Comparison of ENCODE assay signal across 17 mouse cellular contexts in the genomic region with DNA sequence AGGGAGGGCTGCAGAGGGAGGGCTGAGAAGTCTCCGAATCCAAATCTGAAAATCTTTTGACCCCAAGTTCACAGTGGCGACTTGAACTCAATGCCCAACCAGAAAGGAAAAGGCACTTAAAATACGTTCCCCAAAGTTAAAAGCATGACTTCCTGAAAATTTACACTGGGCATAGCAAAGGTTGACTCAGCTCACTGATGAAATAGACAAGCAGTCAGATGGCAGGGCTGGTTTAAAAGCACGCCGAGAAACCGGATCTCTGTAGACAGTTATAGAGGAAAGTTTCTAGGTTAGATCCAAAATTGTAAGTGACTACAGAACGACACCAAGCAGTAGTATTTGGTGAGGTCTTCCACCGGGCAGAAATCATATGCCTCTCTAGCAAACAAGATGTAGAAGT. TPM values are rescaled to one million over a fixed set of nuclear protein-coding genes. Genes with fewer than 3 reads are reported as not detected.
DNase-seq lines count a peak whose midpoint lies in the region; ATAC-seq and TF ChIP-seq lines count a peak whose summit lies in the region.
"Had no signal": no experiment of that assay in that cellular context is flagged by ENCODE, and none has a peak within 500 bp of the region (broad histone marks: within the 10 kb centered on the region; RNA-seq: fewer than 3 reads in every experiment).

No protein-coding gene starts in this region.

- no peak for DNase-seq in lung, postnatal 36 days
- DNase-seq in ES-E14 (ENCODE audit: low read depth, low spot score), result no peak
- DNase-seq in stomach, postnatal 0 days (ENCODE audit: low spot score), result no peak
- DNase-seq in embryo, embryonic 10.5 days (ENCODE audit: low spot score), result no peak
- no peak for DNase-seq in layer of hippocampus, postnatal 10 days (ENCODE audit: low spot score in 2 of 2)
- DNase-seq: cerebellum, adult 18-20 months; thymus, postnatal 36 days had no signal

- no peak overlapping the region for H3K9ac ChIP-seq in lung, embryonic 15.5 days
- no peak overlapping the region; the same call in 1 of the 2 replicates for H3K9ac ChIP-seq in ES-E14 (ENCODE audit: insufficient read depth, low read depth, low read length, poor library complexity, severe bottlenecking)
- H3K9ac ChIP-seq in embryonic facial prominence, embryonic 15.5 days, result no peak overlapping the region
- no peak overlapping the region for H3K9ac ChIP-seq in stomach, postnatal 0 days (ENCODE audit: low read length)
- H3K9ac ChIP-seq: intestine, embryonic 15.5 days had no signal

- H3K4me1 ChIP-seq in lung, embryonic 15.5 days, result peaks cover 29% of the 10 kb centered on the region
- peaks cover 5 to 22% of the 10 kb centered on the region in 2 experiments; a peak in 2 of 4 replicates for H3K4me1 ChIP-seq in ES-E14 (ENCODE audit: control insufficient read depth in 2 of 2, insufficient read depth in 2 of 2, low read length in 2 of 2, poor library complexity in 1 of 2)
- H3K4me1 ChIP-seq in embryonic facial prominence, embryonic 15.5 days, result peaks cover 17% of the 10 kb centered on the region
- H3K4me1 ChIP-seq in stomach, postnatal 0 days (replicated peaks; ENCODE audit: control insufficient read depth, insufficient read depth), result peaks cover 4% of the 10 kb centered on the region; the same call in 1 of the 2 replicates

- no peaks in the 10 kb centered on the region for H3K9me3 ChIP-seq in lung, embryonic 15.5 days
- no peaks in the 10 kb centered on the region for H3K9me3 ChIP-seq in ES-E14 (ENCODE audit: control insufficient read depth, insufficient read depth, low read depth, low read length)
- no peaks in the 10 kb centered on the region for H3K9me3 ChIP-seq in embryonic facial prominence, embryonic 15.5 days (replicated peaks)
- no peaks in the 10 kb centered on the region for H3K9me3 ChIP-seq in stomach, postnatal 0 days (ENCODE audit: control insufficient read depth, low read length)
- H3K9me3 ChIP-seq: intestine, embryonic 15.5 days had no signal

- H3K27me3 ChIP-seq in lung, embryonic 15.5 days, result no peaks in the 10 kb centered on the region
- H3K27me3 ChIP-seq in embryonic facial prominence, embryonic 15.5 days, result no peaks in the 10 kb centered on the region
- H3K27me3 ChIP-seq in stomach, postnatal 0 days (ENCODE audit: control insufficient read depth, insufficient read depth, low read length), result no peaks in the 10 kb centered on the region
- H3K27me3 ChIP-seq: intestine, embryonic 15.5 days had no signal

- no peak for ATAC-seq in lung, embryonic 15.5 days (ENCODE audit: borderline replicate concordance, extremely low read depth, low FRiP score, low TSS enrichment)
- no peak for ATAC-seq in embryonic facial prominence, embryonic 15.5 days (ENCODE audit: insufficient number of reproducible peaks, low FRiP score, low TSS enrichment, low read depth)
- ATAC-seq in stomach, postnatal 0 days (ENCODE audit: low FRiP score, low TSS enrichment), result no peak
- ATAC-seq: activated CD4-positive, CD25-positive, alpha-beta regulatory T cell, adult 4 months; intestine, embryonic 15.5 days had no signal

- TF ChIP-seq CTCF in stomach, postnatal 0 days (IDR thresholded peaks at IDR 0.05; ENCODE audit: low read depth), result no peak

- no peaks in the 10 kb centered on the region for H3K36me3 ChIP-seq in lung, embryonic 15.5 days
- no peaks in the 10 kb centered on the region for H3K36me3 ChIP-seq in ES-E14 (ENCODE audit: control insufficient read depth, insufficient read depth, low read length, poor library complexity, severe bottlenecking)
- no peaks in the 10 kb centered on the region for H3K36me3 ChIP-seq in embryonic facial prominence, embryonic 15.5 days
- H3K36me3 ChIP-seq in stomach, postnatal 0 days (ENCODE audit: control insufficient read depth, insufficient read depth, low read length), result no peaks in the 10 kb centered on the region
- H3K36me3 ChIP-seq: intestine, embryonic 15.5 days had no signal

- no peak overlapping the region for H3K27ac ChIP-seq in lung, embryonic 15.5 days
- peak overlapping the region; percentile 86; the same call in 1 of the 2 replicates for H3K27ac ChIP-seq in ES-E14 (ENCODE audit: insufficient read depth, low read depth, low read length, poor library complexity, severe bottlenecking)
- H3K27ac ChIP-seq in embryonic facial prominence, embryonic 15.5 days (replicated peaks), result no peak overlapping the region
- peak overlapping the region; percentile 77; the same call in 1 of the 2 replicates for H3K27ac ChIP-seq in stomach, postnatal 0 days (replicated peaks)

- in situ Hi-C loops in ES-E14 (cut with MboI; ENCODE audit: low sequenced_read_pairs in 2 of 2, unreplicated experiment in 2 of 2), result no loop called here

- 10% methylated on average over 8 of the region's 8 CpGs for WGBS in lung, embryonic 15.5 days
- WGBS in embryonic facial prominence, embryonic 15.5 days, result 9% methylated on average over 8 of the region's 8 CpGs
- WGBS in stomach, postnatal 0 days, result 12% methylated on average over 8 of the region's 8 CpGs

- H3K4me2 ChIP-seq in lung, embryonic 15.5 days, result peak overlapping the region; percentile 17; the same call in 1 of the 2 replicates
- H3K4me2 ChIP-seq in embryonic facial prominence, embryonic 15.5 days (replicated peaks), result 0 out of 2 replicates have a peak overlapping the region, but pooled peaks have one; percentile 12
- H3K4me2 ChIP-seq in stomach, postnatal 0 days (replicated peaks; ENCODE audit: low read depth), result peak overlapping the region; percentile 11; the same call in 1 of the 2 replicates
- H3K4me2 ChIP-seq: intestine, embryonic 15.5 days; liver, embryonic 11.5 days had no signal

- TF ChIP-seq EP300 in stomach, postnatal 0 days (optimal IDR thresholded peaks at IDR 0.05), result no peak

- no peak overlapping the region for H3K4me3 ChIP-seq in lung, embryonic 15.5 days
- no peak overlapping the region for H3K4me3 ChIP-seq in ES-E14 (ENCODE audit: insufficient read depth in 1 of 2, low read depth in 1 of 2, low read length in 2 of 2, poor library complexity in 1 of 2, severe bottlenecking in 1 of 2)
- no peak overlapping the region for H3K4me3 ChIP-seq in embryonic facial prominence, embryonic 15.5 days (replicated peaks)
- no peak overlapping the region for H3K4me3 ChIP-seq in stomach, postnatal 0 days (ENCODE audit: low read depth, low read length)
- H3K4me3 ChIP-seq: intestine, embryonic 15.5 days had no signal

TF ChIP-seq in ES-E14, 5 proteins besides CTCF, POLR2A, EP300 and RAD21:
- TF ChIP-seq CHD2 (IDR thresholded peaks at IDR 0.05; ENCODE audit: low read depth, low read length) (no peak), MAFK (IDR thresholded peaks at IDR 0.05; ENCODE audit: insufficient read depth, low read depth, low read length) (no peak), ZC3H11A (IDR thresholded peaks at IDR 0.05; ENCODE audit: borderline replicate concordance, low read depth, low read length) (no peak), HCFC1 (IDR thresholded peaks at IDR 0.05; ENCODE audit: borderline replicate concordance, insufficient read depth, low read length) (no peak), ZNF384 (IDR thresholded peaks at IDR 0.05; ENCODE audit: low read depth, low read length) (no peak)

RNA-seq across cellular contexts. Expression of a gene that starts 12.0 kb away (rescaled TPM):
- 0.10 and 0.15 TPM in 2 replicates for polyA plus RNA-seq in lung, embryonic 15.5 days (2015; fragmentation: Nextera tagmentation; extraction: Ambion mirVana)
- total RNA-seq in ES-E14 (2012; rRNA removed), result 1.1 and 1.3 TPM in 2 replicates
- 0.16 and 0.23 TPM in 2 replicates for polyA plus RNA-seq in embryonic facial prominence, embryonic 15.5 days (2015; fragmentation: Nextera tagmentation; extraction: Ambion mirVana)
- 76.2 and 81.1 TPM in 2 replicates for polyA plus RNA-seq in stomach, postnatal 0 days (2015; fragmentation: Nextera tagmentation; extraction: Ambion mirVana)
- not detected for total RNA-seq in layer of hippocampus, postnatal 10 days (2021)
- total RNA-seq: heart, postnatal 36 days; left cerebral cortex, postnatal 10 days; monocyte, adult 5-6 weeks; neutrophil, adult 5-6 weeks had no signal
- polyA plus RNA-seq: activated CD4-positive, CD25-positive, alpha-beta regulatory T cell, adult 4 months; gonadal fat pad, adult 2 months; liver, embryonic 11.5 days had no signal

RNA-seq across cellular contexts. Expression of a gene that starts 37.5 kb away (rescaled TPM):
- 196 and 201 TPM in 2 replicates for polyA plus RNA-seq in lung, embryonic 15.5 days (2015; fragmentation: Nextera tagmentation; extraction: Ambion mirVana)
- 42.8 and 70.9 TPM in 2 replicates for total RNA-seq in ES-E14 (2012; rRNA removed)
- 167 and 172 TPM in 2 replicates for polyA plus RNA-seq in embryonic facial prominence, embryonic 15.5 days (2015; fragmentation: Nextera tagmentation; extraction: Ambion mirVana)
- 159 and 160 TPM in 2 replicates for polyA plus RNA-seq in stomach, postnatal 0 days (2015; fragmentation: Nextera tagmentation; extraction: Ambion mirVana)
- 10 to 100 TPM; 71.6 to 73.5 TPM for total RNA-seq in layer of hippocampus, postnatal 10 days (2021)

Comparison
In these comparisons a context has a peak if more than half of its experiments do, and no peak if none do; other contexts are left out.
1. H3K27ac ChIP-seq: peak in ES-E14 (single experiment) and stomach, postnatal 0 days (single experiment); none in lung, embryonic 15.5 days (single experiment) and embryonic facial prominence, embryonic 15.5 days (single experiment).
2. RNA of a gene that starts 12.0 kb away (polyA plus RNA-seq): 76.2 to 81.1 TPM in stomach, postnatal 0 days; 0.16 to 0.23 TPM in embryonic facial prominence, embryonic 15.5 days and 0.10 to 0.15 TPM in lung, embryonic 15.5 days; every median in the first group is over 10 times any median in the second.
3. Peak in every context shown above with its lines, with median percentiles within 50 percentile points of each other: H3K4me2 ChIP-seq.